Mouse (Mus musculus) monocyte, adult 5-6 weeks (primary cell): ENCODE data around the gene Cyp2c50. TPM values are rescaled to one million over a fixed set of nuclear protein-coding genes. Genes with fewer than 3 reads are reported as not detected.
"Not testable (repeated sequence)": the region's sequence is repeated elsewhere in the genome, so short reads cannot be mapped to it uniquely, and the experiment has no call there.

Experiments
- ATAC-seq: fragments of 153-309, 156-312 bp; replicated peaks from 2 replicates; pipeline ENCODE4 v1.8.0; 2017; ENCODE audit warnings: mild to moderate bottlenecking; ENCODE audit not compliant: low TSS enrichment, insufficient number of reproducible peaks, severe bottlenecking, poor library complexity, low FRiP score
- total RNA-seq: library from RNA; stranded (forward); fragments of 200-1000, 200-491, 200-594 nt; gene quantifications from 3 replicates; pipeline ENCODE4 v1.2.3, GENCODE M21; 2017

The Cyp2c50 gene
- not detected in 3 replicates for total RNA-seq

- ATAC-seq = not testable (repeated sequence)
Observed at GRCm38 (mm10) chr19:40089421-40089820, at the start of gene Cyp2c50. Gene Cyp2c50, plus strand, starts transcription at chr19:40089688.

- ATAC-seq = no peak
Observed at GRCm38 (mm10) chr19:40073701-40074100, 15.8 kb upstream of the Cyp2c50 start, which contains the start of gene Cyp2c54. Gene Cyp2c54, minus strand, starts transcription at chr19:40073827.

- ATAC-seq = no peak
Observed at GRCm38 (mm10) chr19:40088381-40088780, 1.1 kb upstream of the Cyp2c50 start.

GRCm38 (mm10) chr19:40091111-40091510 is 1.6 kb downstream of the Cyp2c50 start:
- no peak for ATAC-seq

GRCm38 (mm10) chr19:40119624-40120023 is 30.1 kb downstream of the Cyp2c50 start:
- not testable (repeated sequence) for ATAC-seq

- ATAC-seq = not testable (repeated sequence)
Observed at GRCm38 (mm10) chr19:40125165-40125564, 35.7 kb downstream of the Cyp2c50 start.

GRCm38 (mm10) chr19:40126996-40127395 is 37.5 kb downstream of the Cyp2c50 start:
- not testable (repeated sequence) for ATAC-seq

Other genes starting within 250 kb of the Cyp2c50 start
- not detected in 3 replicates for gene Cyp2c69, start 202.9 kb upstream of the Cyp2c50 start, total RNA-seq
- not detected in 3 replicates for gene Cyp2c37, start 97.3 kb upstream of the Cyp2c50 start, total RNA-seq
- not detected in 3 replicates for gene Cyp2c54, start 15.9 kb upstream of the Cyp2c50 start, total RNA-seq
- not detected in 3 replicates for gene Cyp2c70, start 97.6 kb downstream of the Cyp2c50 start, total RNA-seq
- gene Pdlim1, start 182.2 kb downstream of the Cyp2c50 start, total RNA-seq = 29.3 to 85.7 TPM (median 49.8 TPM) in 3 replicates